Mouse (Mus musculus) adrenal gland, adult (tissue): Measurements from ENCODE around the gene Insr.

Experiments used
- DNase-seq, 2 experiments: peaks; one replicate each; pipeline ENCODE4 v3.0.0; 2022 to 2023; ENCODE audit warnings: low spot score in 1 of 2; ENCODE audit not compliant: inconsistent age in 2 of 2

The Insr gene

GRCm38 (mm10) chr8:3276009-3276408 lies 3.4 kb downstream of the Insr start:
- peak in 1 of 2 experiments; percentile 80 for DNase-seq

GRCm38 (mm10) chr8:3275189-3275588 lies 4.2 kb downstream of the Insr start:
- DNase-seq: peak in 1 of 2 experiments; percentile 52

DNA sequence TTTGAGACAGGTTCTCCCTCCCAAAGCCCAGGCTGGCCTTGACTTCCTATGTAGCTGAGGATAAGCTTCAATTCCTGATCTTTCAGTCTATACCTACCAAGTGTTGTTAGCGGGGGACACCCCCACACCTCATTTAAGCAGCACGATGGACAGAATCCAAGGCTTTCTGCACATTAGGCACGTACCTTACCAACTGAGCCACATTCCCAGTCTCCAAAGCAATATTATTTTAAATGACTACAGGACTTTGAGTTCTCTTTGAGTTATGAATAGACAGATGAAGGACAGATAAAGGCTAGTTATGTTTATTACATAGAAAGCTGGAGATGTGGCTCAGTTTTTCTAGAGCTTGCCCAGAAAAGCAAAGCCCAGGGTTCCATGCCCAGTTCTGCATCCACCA lies 5.6 kb downstream of the Insr start:
- peak; percentile 13 to 53 for DNase-seq

DNA sequence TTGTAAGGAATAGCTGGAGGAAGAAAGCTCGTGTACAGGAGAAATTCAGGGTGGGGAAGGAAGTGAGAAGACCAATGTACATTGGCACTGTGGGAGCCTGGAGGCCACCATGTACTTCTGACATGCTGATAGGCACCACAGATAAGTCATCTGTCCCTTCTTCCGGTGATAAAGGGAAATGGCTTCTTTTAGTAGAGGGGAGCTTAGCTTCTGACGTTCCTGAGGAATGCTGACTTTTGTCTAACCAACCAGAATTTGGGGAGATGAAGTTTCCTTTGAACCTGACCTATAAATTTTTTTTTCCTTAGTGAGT lies 12.0 kb downstream of the Insr start:
- no peak for DNase-seq

DNA sequence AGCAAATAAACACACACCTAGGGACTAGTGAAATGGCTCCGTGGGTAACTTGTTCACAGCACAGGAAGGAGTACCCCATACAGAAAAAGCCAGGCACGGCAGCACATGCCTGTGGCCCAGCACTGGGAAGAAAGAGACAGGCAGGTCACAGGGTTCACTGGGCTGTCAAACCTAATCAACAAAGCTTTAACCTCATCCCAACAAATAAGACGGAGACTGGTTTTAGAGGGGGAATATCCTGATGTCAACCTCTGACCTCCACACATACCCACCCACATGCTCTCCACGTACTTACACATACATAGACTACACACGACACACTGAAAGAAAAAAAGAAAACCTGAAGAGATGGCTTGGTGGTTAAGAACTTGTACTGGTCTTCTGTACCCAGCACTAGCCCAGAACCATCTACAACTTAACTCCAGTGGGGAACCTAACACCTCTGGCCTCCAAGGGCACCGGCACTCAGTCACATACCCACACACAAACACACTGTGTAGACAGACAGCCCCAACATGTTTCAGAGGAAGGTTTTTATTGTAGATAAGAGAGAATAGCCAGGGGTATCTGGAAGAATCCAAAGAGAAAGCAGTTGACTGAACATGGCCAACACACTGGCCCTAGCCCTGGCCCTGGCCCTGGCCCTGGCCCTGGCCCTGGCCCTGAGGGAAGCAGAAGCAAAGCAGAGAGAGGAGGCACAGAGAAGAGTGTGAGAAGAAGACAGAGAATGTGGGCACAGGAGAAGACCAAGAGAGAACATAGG lies 12.6 kb downstream of the Insr start:
- DNase-seq: no peak

- DNase-seq: no peak
Observed at GRCm38 (mm10) chr8:3265182-3265581, 14.2 kb downstream of the Insr start.

DNA sequence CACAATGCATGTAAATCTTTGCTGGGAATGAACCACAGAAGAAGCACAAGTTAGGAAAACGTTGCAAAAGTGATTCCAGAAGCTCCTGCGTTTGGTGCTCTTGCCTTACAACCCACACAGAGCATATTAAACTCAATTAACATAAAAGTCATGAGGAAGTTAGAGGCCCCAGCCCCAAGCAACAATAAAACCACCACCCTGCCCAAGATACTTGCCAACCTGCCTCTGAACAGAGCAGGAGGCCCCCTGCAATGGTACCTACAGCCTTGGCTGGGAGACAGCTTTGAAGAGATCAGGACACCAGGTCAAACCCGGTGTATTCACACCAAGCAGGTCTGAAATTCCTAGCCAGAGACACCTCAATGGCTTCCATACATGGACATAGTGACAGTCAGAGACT lies 16.6 kb downstream of the Insr start:
- DNase-seq: no peak

DNA sequence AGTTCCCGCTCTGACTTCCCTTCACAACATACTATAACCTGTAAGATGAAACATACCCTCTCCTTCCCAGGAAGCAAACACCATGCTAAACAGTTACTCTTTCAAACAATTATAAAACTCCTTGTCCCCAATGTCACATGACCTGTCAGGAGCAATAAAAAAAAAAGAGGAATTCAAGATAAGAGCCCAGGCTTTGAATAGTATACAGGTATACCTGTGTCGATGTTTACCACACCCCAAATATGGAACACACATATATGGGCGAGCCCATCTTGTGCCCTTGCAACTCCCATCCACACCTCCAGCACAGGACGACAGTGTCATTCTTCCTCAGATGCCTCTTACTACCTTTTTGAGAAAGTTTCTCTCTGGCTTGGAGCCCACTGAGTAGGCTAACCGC lies 18.3 kb downstream of the Insr start:
- DNase-seq: no peak

DNA sequence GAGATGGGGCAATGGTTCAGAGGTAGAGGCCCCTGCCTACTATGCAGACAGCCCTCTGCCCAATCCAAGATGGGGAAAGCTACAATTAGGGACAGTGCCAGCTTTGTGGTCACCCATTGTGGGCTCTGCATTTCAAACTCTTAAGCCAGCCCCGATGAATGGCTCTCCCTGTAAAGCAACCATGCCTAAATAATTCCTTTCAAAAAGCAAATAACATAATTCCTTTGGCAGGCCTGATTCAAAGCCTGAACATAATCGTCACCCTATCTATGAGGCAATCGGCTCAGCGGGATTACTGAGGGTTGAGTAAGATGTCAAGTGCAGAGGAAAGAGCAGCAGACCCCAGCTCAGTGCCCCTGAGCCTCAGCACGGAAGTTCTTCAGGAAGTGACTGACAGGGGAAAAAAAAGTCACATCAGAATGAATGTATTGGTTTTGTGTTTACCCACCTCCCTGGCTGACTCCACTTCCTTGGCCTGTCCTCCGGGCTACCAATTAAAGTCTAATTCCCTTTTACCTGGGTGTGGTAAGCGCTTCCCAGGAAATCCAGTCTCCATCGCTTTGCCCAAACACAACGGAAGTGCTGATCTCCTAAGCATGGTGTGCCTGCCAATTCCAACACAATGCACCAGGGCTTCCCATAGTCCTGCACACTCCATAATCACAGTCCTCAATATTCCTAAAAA lies 19.1 kb downstream of the Insr start:
- DNase-seq: peak in 1 of 2 experiments; percentile 67

- peak; percentile 57 to 80 for DNase-seq
Observed at GRCm38 (mm10) chr8:3256147-3256940, 23.1 kb downstream of the Insr start.

- no peak for DNase-seq
Observed at GRCm38 (mm10) chr8:3255321-3255720, 24.1 kb downstream of the Insr start.

DNA sequence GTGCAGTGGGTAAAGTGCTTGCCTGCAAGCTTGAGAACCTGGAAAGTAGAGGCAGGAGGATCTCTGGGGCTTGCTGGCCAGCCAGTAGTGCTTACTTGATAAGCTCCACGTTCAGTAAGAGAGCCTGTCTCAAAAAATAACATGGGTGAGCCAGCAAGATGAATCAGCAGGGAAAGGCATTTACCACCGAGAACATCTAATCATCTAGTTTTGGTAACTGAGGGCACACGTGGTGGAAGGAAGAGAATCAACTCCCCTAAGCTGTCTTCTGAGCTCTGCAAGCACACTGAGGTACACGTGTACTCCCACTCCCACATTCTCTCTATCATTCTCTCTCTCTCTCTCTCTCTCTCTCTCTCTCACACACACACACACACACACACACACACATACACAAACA lies 26.2 kb downstream of the Insr start:
- DNase-seq: no peak

- no peak for DNase-seq
Observed at GRCm38 (mm10) chr8:3252665-3253064, 26.8 kb downstream of the Insr start.

GRCm38 (mm10) chr8:3251101-3251500 lies 28.3 kb downstream of the Insr start:
- no peak for DNase-seq

- DNase-seq: no peak
Observed at GRCm38 (mm10) chr8:3249886-3250285, 29.5 kb downstream of the Insr start.

DNA sequence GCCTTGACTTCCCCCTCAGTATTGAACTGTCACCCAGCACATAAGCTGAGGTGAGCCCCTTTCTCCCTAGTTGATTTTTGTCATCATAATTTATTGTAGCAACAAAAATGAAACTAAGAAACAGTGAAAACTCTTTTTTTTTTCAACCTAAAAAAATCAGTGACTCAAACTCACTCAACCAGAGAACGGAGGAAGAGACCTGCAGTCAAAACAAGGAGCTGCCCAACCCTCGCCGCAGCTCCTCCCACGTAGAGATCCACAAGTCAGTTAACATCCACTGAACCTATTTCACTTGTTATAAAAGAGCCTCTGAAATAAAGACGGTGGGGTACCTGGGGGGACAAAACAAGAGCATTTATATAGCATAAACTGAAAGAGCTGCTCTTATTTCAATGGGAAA lies 30.7 kb downstream of the Insr start:
- DNase-seq: no peak

DNA sequence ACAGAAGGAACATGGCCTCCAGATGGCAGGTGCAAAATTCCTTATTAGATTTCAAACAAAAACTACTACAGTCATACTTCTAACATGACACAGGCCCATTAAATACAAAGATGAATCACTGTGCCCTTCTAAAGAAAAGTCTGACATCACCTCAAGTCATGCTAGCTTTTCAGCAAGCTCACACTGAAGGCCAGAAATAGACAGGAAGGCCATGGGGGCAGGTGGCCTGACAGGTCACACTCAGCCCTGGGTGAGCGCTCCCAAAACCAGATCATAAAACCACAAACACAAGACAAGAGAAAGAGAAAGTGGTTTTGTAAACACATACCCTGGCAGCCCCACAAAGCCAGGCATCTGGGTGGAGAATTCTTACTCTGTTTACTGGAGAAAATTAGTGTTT lies 32.3 kb downstream of the Insr start:
- peak; percentile 74 to 88 for DNase-seq

- no peak for DNase-seq
Observed at GRCm38 (mm10) chr8:3243229-3243628, 36.2 kb downstream of the Insr start.

DNA sequence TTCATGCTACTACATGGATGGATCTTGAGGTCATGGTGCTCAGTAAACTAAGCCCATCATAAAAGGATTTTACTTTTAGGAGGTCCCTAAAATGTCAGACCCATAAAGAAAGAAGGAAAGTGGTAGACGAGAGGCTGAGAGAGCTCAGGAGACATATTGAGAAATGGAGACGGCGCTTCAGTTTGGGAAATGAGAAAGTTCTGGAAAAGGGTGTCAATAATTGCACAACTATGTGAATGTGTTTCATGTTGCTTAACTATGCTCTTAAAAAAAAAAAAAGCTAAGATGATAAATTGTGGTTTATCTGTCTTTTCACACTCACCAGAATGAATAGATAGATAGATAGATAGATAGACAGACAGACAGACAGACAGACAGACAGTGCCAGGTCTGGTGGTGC lies 38.7 kb downstream of the Insr start:
- DNase-seq: no peak

DNA sequence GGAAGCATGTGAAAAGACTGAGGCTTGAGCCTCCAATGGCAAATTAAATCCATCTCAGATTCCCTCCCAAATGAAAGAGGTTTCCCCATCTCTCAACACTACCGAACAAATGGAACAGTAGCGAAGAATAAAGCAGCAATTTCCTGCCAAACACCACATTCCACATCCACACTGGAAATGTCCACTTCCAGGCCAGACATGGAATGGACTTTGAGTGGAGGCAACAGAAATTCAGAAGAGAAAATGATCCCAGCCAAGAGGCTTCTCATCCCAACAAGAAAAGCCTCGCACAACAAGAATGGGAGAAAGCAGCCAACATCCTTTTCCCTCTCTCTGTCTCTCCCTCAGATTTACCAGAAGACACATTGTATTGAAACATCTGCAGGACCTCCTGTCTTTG lies 39.8 kb downstream of the Insr start:
- DNase-seq: no peak

DNA sequence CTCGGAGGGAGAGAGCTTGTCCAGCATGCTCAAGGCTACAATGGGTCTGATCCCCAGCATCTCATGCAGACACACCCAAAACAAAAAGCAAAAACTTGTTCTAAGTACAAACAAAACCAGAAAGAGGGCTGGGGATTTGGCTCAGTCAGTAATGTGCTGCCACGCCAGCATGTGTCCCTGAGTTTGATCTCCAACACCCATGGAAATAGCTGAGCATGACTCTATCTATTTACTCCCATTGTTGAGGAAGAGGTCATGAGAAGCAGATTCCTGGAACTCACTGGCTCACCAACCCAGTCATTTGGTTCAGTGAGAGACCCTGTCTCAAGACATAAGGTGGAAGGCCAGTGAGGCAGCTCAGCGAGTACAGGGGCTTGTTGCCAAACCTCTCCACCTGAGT lies 40.6 kb downstream of the Insr start:
- peak in 1 of 2 experiments; percentile 74 for DNase-seq

DNA sequence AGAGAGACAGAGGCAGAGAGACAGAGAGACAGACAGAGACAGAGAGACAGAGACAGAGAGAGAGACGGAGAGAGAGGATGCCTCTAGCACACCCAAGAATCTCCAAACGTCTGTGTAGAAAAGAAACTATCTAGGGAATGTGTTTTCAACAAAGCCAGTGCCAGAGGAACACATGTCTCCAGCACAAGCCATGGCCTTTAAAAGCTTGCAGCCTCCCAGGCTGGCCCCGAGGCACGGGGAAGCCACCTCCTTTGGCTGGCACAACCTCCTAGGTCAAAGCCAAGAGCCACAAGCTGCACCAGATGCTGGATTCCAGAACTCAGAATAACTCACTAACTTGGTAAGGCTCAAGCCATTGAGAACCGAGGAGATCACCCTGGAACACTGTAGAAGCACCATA lies 42.1 kb downstream of the Insr start:
- peak; percentile 39 to 73 for DNase-seq
